Mouse (Mus musculus): ENCODE data around the gene Disp2.

Gene Disp2

GRCm38 (mm10) chr2:118829096-118829495 is 49.6 kb downstream of the Disp2 start:
- peaks cover 11% of the 10 kb centered on the region for H3K9me3 ChIP-seq (ENCODE audit: low read length)
- H3K4me3 ChIP-seq (replicated peaks; ENCODE audit: low read length), result no peak overlapping the region

GRCm38 (mm10) chr2:118834061-118834460 is 54.5 kb downstream of the Disp2 start:
- H3K4me1 ChIP-seq (replicated peaks; ENCODE audit: low read depth, low read length), result peaks cover 43% of the 10 kb centered on the region
- TF ChIP-seq NANOG (IDR thresholded peaks at IDR 0.05; ENCODE audit: borderline replicate concordance, low read length), result no peak
- no peak for TF ChIP-seq CTCF (conservative IDR thresholded peaks at IDR 0.05; ENCODE audit: low read length)
- no peak for TF ChIP-seq POU5F1 (IDR thresholded peaks at IDR 0.05; ENCODE audit: borderline replicate concordance, low read length)
- H3K4me3 ChIP-seq (replicated peaks; ENCODE audit: low read length), result no peak overlapping the region
- peaks cover 75% of the 10 kb centered on the region for H3K36me3 ChIP-seq (ENCODE audit: insufficient read depth, low read length)
- H3K27me3 ChIP-seq (ENCODE audit: insufficient read depth, low read length), result no peaks in the 10 kb centered on the region
- no peaks in the 10 kb centered on the region for H3K9me3 ChIP-seq (ENCODE audit: low read length)

More at GRCm38 (mm10) chr2:118829096-118829495, 49.6 kb downstream of the Disp2 start:
- Histone ChIP-seq H3K27me3 (ENCODE audit: insufficient read depth, low read length) (no peaks in the 10 kb centered on the region), H3K4me1 (replicated peaks; ENCODE audit: low read depth, low read length) (0 out of 2 replicates have a peak, but pooled peaks cover 9% of the 10 kb centered on the region), H3K36me3 (ENCODE audit: insufficient read depth, low read length) (peaks cover 95% of the 10 kb centered on the region)
- TF ChIP-seq NANOG (IDR thresholded peaks at IDR 0.05; ENCODE audit: borderline replicate concordance, low read length) (no peak), CTCF (conservative IDR thresholded peaks at IDR 0.05; ENCODE audit: low read length) (no peak)

GRCm38 (mm10) chr2:118835115-118835514 is 55.6 kb downstream of the Disp2 start:
- peaks cover 66% of the 10 kb centered on the region for H3K36me3 ChIP-seq (ENCODE audit: insufficient read depth, low read length)
- TF ChIP-seq NANOG (IDR thresholded peaks at IDR 0.05; ENCODE audit: borderline replicate concordance, low read length) (no peak), CTCF (conservative IDR thresholded peaks at IDR 0.05; ENCODE audit: low read length) (no peak), POU5F1 (IDR thresholded peaks at IDR 0.05; ENCODE audit: borderline replicate concordance, low read length) (no peak)
- peaks cover 47% of the 10 kb centered on the region for H3K4me1 ChIP-seq (replicated peaks; ENCODE audit: low read depth, low read length)
- no peaks in the 10 kb centered on the region for H3K9me3 ChIP-seq (ENCODE audit: low read length)
- no peaks in the 10 kb centered on the region for H3K27me3 ChIP-seq (ENCODE audit: insufficient read depth, low read length)
- H3K4me3 ChIP-seq (replicated peaks; ENCODE audit: low read length), result no peak overlapping the region

GRCm38 (mm10) chr2:118838330-118838729 is 58.8 kb downstream of the Disp2 start:
- Histone ChIP-seq H3K4me3 (replicated peaks; ENCODE audit: low read length) (0 out of 2 replicates have a peak overlapping the region, but pooled peaks have one; percentile 32), H3K4me1 (replicated peaks; ENCODE audit: low read depth, low read length) (peaks cover 47% of the 10 kb centered on the region), H3K27me3 (ENCODE audit: insufficient read depth, low read length) (no peaks in the 10 kb centered on the region), H3K9me3 (ENCODE audit: low read length) (no peaks in the 10 kb centered on the region), H3K36me3 (ENCODE audit: insufficient read depth, low read length) (peaks cover 35% of the 10 kb centered on the region)
- TF ChIP-seq NANOG (IDR thresholded peaks at IDR 0.05; ENCODE audit: borderline replicate concordance, low read length), result no peak
- no peak for TF ChIP-seq CTCF (conservative IDR thresholded peaks at IDR 0.05; ENCODE audit: low read length)
- TF ChIP-seq POU5F1 (IDR thresholded peaks at IDR 0.05; ENCODE audit: borderline replicate concordance, low read length), result no peak

GRCm38 (mm10) chr2:118841186-118841585 is 61.7 kb downstream of the Disp2 start:
- Histone ChIP-seq H3K4me1 (replicated peaks; ENCODE audit: low read depth, low read length) (peaks cover 36% of the 10 kb centered on the region), H3K4me3 (replicated peaks; ENCODE audit: low read length) (no peak overlapping the region), H3K9me3 (ENCODE audit: low read length) (peaks cover 6% of the 10 kb centered on the region), H3K27me3 (ENCODE audit: insufficient read depth, low read length) (no peaks in the 10 kb centered on the region), H3K36me3 (ENCODE audit: insufficient read depth, low read length) (peaks cover 6% of the 10 kb centered on the region)
- no peak for TF ChIP-seq CTCF (conservative IDR thresholded peaks at IDR 0.05; ENCODE audit: low read length)
- TF ChIP-seq POU5F1 (IDR thresholded peaks at IDR 0.05; ENCODE audit: borderline replicate concordance, low read length), result no peak
- TF ChIP-seq NANOG (IDR thresholded peaks at IDR 0.05; ENCODE audit: borderline replicate concordance, low read length), result no peak

- H3K4me1 ChIP-seq (replicated peaks; ENCODE audit: low read depth, low read length), result peaks cover 32% of the 10 kb centered on the region
- H3K9me3 ChIP-seq (ENCODE audit: low read length), result peaks cover 6% of the 10 kb centered on the region
- TF ChIP-seq POU5F1 (IDR thresholded peaks at IDR 0.05; ENCODE audit: borderline replicate concordance, low read length) (no peak), CTCF (conservative IDR thresholded peaks at IDR 0.05; ENCODE audit: low read length) (no peak), NANOG (IDR thresholded peaks at IDR 0.05; ENCODE audit: borderline replicate concordance, low read length) (no peak)
- no peaks in the 10 kb centered on the region for H3K27me3 ChIP-seq (ENCODE audit: insufficient read depth, low read length)
- peaks cover under 1% of the 10 kb centered on the region; the same call in 1 of the 2 replicates for H3K36me3 ChIP-seq (ENCODE audit: insufficient read depth, low read length)
- no peak overlapping the region for H3K4me3 ChIP-seq (replicated peaks; ENCODE audit: low read length)
These were observed 62.3 kb downstream of the Disp2 start for GRCm38 (mm10) chr2:118841774-118842173.

- Histone ChIP-seq H3K4me3 (replicated peaks; ENCODE audit: low read length) (no peak overlapping the region), H3K27me3 (ENCODE audit: insufficient read depth, low read length) (peaks cover 6% of the 10 kb centered on the region; the same call in 1 of the 2 replicates), H3K36me3 (ENCODE audit: insufficient read depth, low read length) (no peaks in the 10 kb centered on the region), H3K9me3 (ENCODE audit: low read length) (peaks cover 6% of the 10 kb centered on the region), H3K4me1 (replicated peaks; ENCODE audit: low read depth, low read length) (peaks cover 6% of the 10 kb centered on the region)
- TF ChIP-seq CTCF (conservative IDR thresholded peaks at IDR 0.05; ENCODE audit: low read length), result no peak
- TF ChIP-seq POU5F1 (IDR thresholded peaks at IDR 0.05; ENCODE audit: borderline replicate concordance, low read length), result no peak
- no peak for TF ChIP-seq NANOG (IDR thresholded peaks at IDR 0.05; ENCODE audit: borderline replicate concordance, low read length)
These were observed 64.9 kb downstream of the Disp2 start for GRCm38 (mm10) chr2:118844427-118844826.

GRCm38 (mm10) chr2:118846246-118846645 is 66.7 kb downstream of the Disp2 start:
- H3K27me3 ChIP-seq (ENCODE audit: insufficient read depth, low read length), result peaks cover 12% of the 10 kb centered on the region
- H3K4me1 ChIP-seq (replicated peaks; ENCODE audit: low read depth, low read length), result 0 out of 2 replicates have a peak, but pooled peaks cover 5% of the 10 kb centered on the region
- H3K9me3 ChIP-seq (ENCODE audit: low read length), result peaks cover 6% of the 10 kb centered on the region
- TF ChIP-seq NANOG (IDR thresholded peaks at IDR 0.05; ENCODE audit: borderline replicate concordance, low read length), result no peak
- TF ChIP-seq POU5F1 (IDR thresholded peaks at IDR 0.05; ENCODE audit: borderline replicate concordance, low read length), result no peak
- TF ChIP-seq CTCF (conservative IDR thresholded peaks at IDR 0.05; ENCODE audit: low read length), result no peak
- H3K36me3 ChIP-seq (ENCODE audit: insufficient read depth, low read length), result no peaks in the 10 kb centered on the region
- H3K4me3 ChIP-seq (replicated peaks; ENCODE audit: low read length), result no peak overlapping the region

- no peak overlapping the region for H3K4me3 ChIP-seq (replicated peaks; ENCODE audit: low read length)
- H3K4me1 ChIP-seq (replicated peaks; ENCODE audit: low read depth, low read length), result no peaks in the 10 kb centered on the region
- no peaks in the 10 kb centered on the region for H3K9me3 ChIP-seq (ENCODE audit: low read length)
- H3K36me3 ChIP-seq (ENCODE audit: insufficient read depth, low read length), result no peaks in the 10 kb centered on the region
- H3K27me3 ChIP-seq (ENCODE audit: insufficient read depth, low read length), result peaks cover 12% of the 10 kb centered on the region
- TF ChIP-seq NANOG (IDR thresholded peaks at IDR 0.05; ENCODE audit: borderline replicate concordance, low read length), result no peak
- no peak for TF ChIP-seq POU5F1 (IDR thresholded peaks at IDR 0.05; ENCODE audit: borderline replicate concordance, low read length)
- no peak for TF ChIP-seq CTCF (conservative IDR thresholded peaks at IDR 0.05; ENCODE audit: low read length)
These were observed 72.2 kb downstream of the Disp2 start for GRCm38 (mm10) chr2:118851756-118852155.
